Mouse (Mus musculus): ENCODE results near the gene Epha1.

Gene Epha1

GRCm38 (mm10) chr6:42372816-42373547 lies at the start of gene Epha1:
Gene Epha1 (minus strand): TSS chr6:42373268.
- peak in 1 of 2 experiments; percentile 51 for DNase-seq (ENCODE audit: low spot score in 2 of 2)

DNA sequence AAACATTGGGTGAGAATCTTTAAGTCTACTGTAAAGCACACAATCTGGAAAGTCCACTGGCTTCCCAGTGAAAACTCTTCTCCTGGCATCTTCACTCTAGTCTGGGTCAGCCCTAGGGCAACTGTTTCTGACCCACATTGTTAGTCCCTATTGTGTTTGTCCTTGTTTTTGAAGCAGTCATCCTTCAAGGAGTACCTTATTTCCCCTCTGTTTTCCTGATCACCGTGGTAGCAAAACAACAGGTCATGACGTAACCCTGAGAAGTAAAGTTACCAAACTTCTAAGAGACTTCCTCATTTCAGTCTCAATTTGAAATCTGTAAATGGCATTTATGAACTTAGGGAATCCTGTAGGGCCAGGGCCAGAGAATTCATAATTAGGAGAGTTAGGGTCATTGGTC lies 48.4 kb upstream of the Epha1 start:
- DNase-seq (ENCODE audit: low spot score in 2 of 2): peak; percentile 12 to 32

DNA sequence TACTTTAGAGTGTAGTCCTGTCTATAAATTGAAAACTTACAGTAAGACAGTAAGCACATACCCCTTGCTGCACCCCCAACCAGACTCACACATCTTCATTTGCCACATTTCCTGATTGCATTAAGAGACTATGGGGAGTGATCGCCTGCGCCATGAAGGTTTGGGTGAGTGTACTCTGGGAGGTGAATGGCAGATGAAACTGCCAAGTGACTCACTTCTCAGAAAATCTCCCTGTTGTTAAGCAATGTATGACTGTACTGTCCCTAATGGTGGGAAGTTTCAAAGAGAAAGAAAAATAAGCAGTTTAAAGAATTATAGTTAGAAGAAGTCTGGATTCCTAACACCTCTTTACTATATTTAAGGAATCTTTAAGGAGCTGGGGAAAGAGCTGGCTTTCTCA lies 46.4 kb upstream of the Epha1 start:
- no peak for DNase-seq (ENCODE audit: low spot score in 2 of 2)

GRCm38 (mm10) chr6:42405134-42405533 lies 32.1 kb upstream of the Epha1 start, which contains the start of gene Tas2r135:
Gene Tas2r135 (plus strand): TSS chr6:42405434.
- no peak for DNase-seq (ENCODE audit: low spot score in 2 of 2)

DNA sequence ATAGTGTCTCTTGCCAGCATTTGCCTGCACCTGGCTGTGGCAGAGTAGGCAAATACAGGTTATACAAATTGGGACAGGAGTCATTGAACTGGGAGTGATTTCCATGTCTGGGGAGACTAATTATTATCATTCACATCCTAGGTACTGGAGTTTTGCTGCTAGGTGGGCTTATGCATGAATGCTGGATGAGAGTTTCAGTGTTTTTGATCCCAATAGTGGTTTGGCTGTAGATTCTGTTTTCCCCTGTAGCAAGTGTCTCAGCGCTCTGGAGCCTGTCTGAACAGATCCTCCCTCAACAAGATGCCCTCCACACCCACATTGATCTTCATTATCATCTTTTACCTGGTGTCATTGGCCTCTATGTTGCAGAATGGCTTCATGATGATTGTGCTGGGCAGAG lies 26.9 kb upstream of the Epha1 start, which contains the start of gene Tas2r143:
Tas2r143 (plus strand) TSS at position 301 of the 400 bp plus-strand sequence.
- DNase-seq (ENCODE audit: low spot score in 2 of 2): no peak

DNA sequence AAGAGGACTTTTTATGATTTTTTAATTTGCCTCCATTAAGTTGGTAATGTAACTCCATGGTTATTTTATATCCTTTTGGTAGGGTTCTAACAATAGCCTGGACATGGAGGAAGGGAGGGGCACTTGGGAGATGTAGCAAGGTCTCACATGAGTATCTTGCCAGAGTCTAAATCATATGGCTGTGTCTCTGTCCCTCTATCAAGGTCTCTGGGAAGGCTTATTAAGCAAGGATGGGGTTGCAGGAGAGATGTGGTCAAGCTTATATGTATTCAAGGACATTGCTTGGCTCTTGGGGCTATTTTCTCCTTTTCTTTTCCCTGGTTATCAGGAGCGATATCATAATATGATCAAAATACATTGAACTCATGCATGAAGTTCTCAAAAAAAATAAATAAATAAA lies 25.9 kb upstream of the Epha1 start:
- DNase-seq (ENCODE audit: low spot score in 2 of 2): no peak

DNA sequence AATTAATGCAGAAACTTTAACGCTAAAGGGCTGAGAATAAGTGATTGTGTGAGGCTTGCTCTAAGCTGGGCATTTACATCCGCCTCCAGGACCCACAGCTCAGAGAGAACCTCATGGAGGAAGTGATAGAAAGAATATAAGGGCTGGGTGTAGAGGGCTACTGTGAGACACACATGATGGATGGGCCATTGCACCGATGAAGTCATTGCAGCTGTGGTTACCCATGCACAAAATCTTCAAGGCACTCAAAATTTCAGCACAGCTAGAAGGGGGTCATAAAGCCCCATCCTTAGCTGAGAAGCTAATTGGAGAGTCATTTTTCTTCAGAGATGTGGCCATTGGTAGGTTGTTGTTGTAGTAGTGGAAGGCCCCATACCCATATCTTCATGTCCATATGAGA lies 25.2 kb upstream of the Epha1 start:
- DNase-seq (ENCODE audit: low spot score in 2 of 2): peak; percentile 34 to 38

DNA sequence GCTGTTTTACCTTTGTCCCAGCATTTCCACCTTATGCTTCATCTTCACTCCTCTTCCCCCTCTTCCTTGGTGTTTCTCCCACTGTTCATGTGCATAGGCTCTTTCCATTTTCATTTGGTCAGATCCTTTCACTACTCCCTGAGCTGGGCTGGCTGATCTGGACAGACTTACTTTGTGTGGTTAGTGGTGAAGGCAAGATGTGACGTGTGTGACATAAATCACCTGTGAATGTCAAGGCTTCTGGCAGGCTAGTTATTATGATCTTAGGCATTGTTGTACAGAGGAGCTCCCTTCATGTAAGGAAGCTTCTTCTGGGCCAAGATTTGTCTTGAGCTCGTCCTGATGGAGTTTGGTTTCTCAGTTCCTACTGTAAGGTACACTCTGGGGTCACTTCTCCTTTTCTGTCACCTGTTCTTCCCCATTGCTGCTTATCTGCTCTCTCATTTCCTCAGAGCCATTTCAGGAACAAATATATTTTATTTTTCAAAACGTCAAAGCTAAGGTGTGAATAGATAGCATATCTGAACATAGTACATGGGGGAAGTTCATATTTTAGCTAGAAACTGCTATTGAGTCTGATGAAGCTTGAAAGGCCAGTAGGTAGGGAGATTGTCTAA lies 24.1 kb upstream of the Epha1 start:
- DNase-seq (ENCODE audit: low spot score in 2 of 2): peak; percentile 54 to 58

DNA sequence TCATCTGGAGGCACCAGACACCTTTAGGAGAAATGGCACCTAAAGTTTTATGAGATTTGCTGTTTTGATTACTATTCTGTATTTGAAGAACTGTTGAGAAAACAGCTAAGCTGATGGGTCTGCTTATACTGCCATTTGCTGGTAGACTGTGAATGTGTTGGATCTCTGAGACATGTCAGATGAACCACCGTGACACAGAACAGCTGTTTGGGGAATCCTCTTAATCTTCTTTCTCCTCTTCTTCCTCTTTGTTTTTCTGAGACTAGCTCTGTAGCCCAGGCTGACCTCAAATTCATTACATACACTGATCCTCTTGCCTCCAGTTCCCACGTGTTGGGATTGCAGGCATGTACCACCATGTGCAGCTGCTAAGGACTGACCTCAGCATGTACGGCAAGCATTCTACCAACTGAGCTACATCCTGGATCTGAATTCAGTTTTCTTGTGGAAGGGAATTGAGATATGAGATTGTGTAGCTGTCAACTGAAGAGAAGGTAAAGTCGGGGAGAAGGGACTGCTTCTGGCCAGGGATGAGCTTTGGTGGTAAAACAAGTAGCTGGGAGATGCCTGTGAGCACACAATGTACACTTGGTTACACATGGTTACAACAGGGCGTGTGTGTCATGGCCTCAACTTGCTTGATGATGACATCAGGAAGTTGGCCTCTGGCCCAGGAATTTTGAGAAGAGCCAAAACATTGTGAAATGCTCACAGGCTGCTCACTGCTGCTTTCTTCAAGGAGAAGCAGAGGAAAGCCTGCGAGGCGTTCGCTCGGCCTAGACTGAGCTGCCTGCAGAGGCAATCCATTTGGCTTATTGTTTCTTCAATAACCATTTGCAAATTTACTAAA lies 23.1 kb upstream of the Epha1 start:
- peak; percentile 54 to 66 for DNase-seq (ENCODE audit: low spot score in 2 of 2)

DNA sequence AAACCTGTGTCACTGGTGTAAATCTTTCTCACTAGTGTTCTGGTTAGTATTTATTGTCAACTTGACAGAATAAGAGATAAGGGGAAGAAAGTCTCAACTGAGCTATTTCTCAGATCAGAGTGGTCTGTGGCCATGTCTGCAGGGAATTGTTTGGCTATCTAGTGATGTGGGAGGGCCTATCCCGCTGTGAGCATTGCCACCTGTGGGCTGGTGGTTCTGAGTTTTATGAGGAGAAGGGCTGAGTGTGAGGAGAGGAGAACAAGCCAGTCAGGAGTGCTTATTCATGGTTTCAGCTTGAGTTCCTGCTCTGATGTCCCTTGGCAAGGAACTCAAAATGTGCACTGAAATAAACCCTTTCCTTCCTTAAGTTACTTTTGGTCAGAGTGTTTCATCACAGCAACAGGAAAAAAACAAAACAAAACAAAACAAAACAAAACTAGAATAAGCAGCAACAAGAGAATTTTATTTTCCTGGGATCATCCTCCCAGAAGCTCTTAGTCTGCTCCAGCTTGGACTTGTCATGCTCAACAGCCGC lies 18.8 kb upstream of the Epha1 start:
- no peak for DNase-seq (ENCODE audit: low spot score in 2 of 2)

DNA sequence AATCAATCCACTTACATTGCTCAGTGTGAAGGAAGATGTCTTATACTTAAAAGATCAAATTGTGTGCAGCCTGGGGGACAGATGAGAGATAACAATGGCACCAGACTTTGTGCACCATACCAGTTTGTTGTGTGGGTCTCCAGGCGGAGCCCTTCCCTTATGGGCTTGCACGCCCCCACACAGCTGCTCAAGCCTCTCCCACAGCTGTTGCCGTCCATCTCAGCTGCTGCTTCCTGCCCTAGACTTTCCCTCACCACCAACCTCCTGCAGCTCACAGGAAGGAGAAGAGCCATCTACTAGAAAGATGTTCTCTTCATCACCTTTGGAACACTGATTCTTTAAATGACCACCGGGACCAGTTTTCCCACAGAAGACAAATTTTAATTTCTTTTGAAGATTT lies 12.6 kb upstream of the Epha1 start:
- no peak for DNase-seq (ENCODE audit: low spot score in 2 of 2)

- no peak for DNase-seq (ENCODE audit: low spot score in 2 of 2)
Observed at GRCm38 (mm10) chr6:42383360-42383759, 10.3 kb upstream of the Epha1 start.

- DNase-seq (ENCODE audit: low spot score in 2 of 2): no peak
Observed at GRCm38 (mm10) chr6:42381916-42382381, 8.9 kb upstream of the Epha1 start.

DNA sequence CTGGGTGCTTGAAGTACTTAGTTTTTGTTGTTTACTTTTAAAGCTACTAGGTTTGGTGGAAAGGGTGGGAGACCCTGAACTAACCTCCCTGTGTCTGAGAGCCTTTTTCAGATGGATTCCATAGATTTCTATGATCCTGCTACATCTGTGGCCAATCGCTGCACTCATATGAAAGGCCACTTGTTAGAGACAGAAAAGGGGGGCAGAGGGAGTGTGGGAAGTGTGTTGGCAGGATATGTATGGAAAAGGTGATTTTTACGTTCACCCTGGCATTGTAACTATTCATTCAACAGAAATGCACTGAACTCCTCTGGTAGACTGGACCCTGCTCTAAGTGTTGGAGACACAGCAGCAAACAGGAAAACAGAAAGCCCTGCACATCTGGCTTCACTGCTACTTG lies 8.2 kb upstream of the Epha1 start:
- no peak for DNase-seq (ENCODE audit: low spot score in 2 of 2)

GRCm38 (mm10) chr6:42380416-42381144 lies 7.5 kb upstream of the Epha1 start:
- DNase-seq (ENCODE audit: low spot score in 2 of 2): no peak

DNA sequence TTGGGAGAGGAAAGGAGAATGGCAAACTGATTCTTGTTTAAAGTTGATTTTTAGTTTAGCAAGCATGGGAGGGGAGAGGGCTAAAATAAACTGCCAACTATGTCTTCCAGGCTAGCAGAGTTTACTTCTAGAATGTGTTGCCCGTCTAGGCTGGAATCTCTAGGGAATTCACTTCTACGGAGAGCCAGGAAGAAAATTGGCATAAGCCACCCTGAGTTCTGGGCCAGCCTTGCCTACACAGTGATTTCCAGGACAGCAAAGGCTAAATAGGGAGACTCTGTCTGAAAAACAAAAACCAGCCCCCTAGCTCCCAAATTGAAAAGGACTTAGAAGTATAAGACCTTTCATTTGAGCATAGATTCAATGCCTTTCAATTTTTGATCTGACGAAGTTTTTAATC lies 6.5 kb upstream of the Epha1 start:
- DNase-seq (ENCODE audit: low spot score in 2 of 2): no peak

- no peak for DNase-seq (ENCODE audit: low spot score in 2 of 2)
Observed at GRCm38 (mm10) chr6:42377280-42377679, 4.2 kb upstream of the Epha1 start.

- DNase-seq (ENCODE audit: low spot score in 2 of 2): no peak
Observed at GRCm38 (mm10) chr6:42376504-42377019, 3.5 kb upstream of the Epha1 start.

- DNase-seq (ENCODE audit: low spot score in 2 of 2): no peak
Observed at GRCm38 (mm10) chr6:42376016-42376415, 2.9 kb upstream of the Epha1 start.

- no peak for DNase-seq (ENCODE audit: low spot score in 2 of 2)
Observed at GRCm38 (mm10) chr6:42375131-42375530, 2.1 kb upstream of the Epha1 start.

GRCm38 (mm10) chr6:42374701-42375100 lies 1.6 kb upstream of the Epha1 start:
- DNase-seq (ENCODE audit: low spot score in 2 of 2): no peak
